ENCODE assay signal across 14 mouse cellular contexts in the genomic region with DNA sequence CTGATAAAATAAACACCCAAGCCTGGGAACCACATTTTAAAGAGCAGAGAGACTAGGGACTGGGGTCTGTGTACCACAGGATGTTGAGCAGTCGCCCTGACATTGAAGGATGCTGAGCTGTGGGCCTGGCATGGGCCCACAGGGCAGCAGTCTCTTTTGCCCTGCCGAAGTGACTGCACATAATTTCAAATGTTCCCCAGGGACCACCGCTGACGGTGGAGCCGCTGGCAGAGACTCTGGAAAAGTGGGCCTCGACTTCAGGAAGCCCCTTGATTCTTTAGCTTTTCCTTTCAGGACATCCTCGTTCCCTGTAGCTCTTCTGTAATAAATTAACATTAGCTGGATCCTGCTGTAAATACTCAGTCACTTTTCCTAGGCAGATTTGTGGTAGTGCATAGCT. TPM values are rescaled to one million over a fixed set of nuclear protein-coding genes. Genes with fewer than 3 reads are reported as not detected.
DNase-seq lines count a peak whose midpoint lies in the region; ATAC-seq and TF ChIP-seq lines count a peak whose summit lies in the region.
"Had no signal": no experiment of that assay in that cellular context is flagged by ENCODE, and none has a peak within 500 bp of the region (broad histone marks: within the 10 kb centered on the region; RNA-seq: fewer than 3 reads in every experiment).

No protein-coding gene starts in this region.

- H3K4me2 ChIP-seq in stomach, embryonic 15.5 days, result no peak overlapping the region
- H3K4me2 ChIP-seq in stomach, postnatal 0 days (replicated peaks; ENCODE audit: low read depth), result no peak overlapping the region
- H3K4me2 ChIP-seq in stomach, embryonic 16.5 days (ENCODE audit: low read depth, low read length), result no peak overlapping the region
- H3K4me2 ChIP-seq in forebrain, embryonic 13.5 days, result no peak overlapping the region
- H3K4me2 ChIP-seq: embryonic facial prominence, embryonic 12.5 days; liver, embryonic 11.5 days had no signal

- peaks cover 13% of the 10 kb centered on the region for H3K4me1 ChIP-seq in heart, adult 2 months (ENCODE audit: control insufficient read depth, insufficient read depth, low read length)
- peaks cover 12% of the 10 kb centered on the region for H3K4me1 ChIP-seq in stomach, embryonic 15.5 days
- peaks cover 4% of the 10 kb centered on the region for H3K4me1 ChIP-seq in stomach, postnatal 0 days (replicated peaks; ENCODE audit: control insufficient read depth, insufficient read depth)
- H3K4me1 ChIP-seq in stomach, embryonic 16.5 days (ENCODE audit: control insufficient read depth, insufficient read depth, low read length), result peaks cover 20% of the 10 kb centered on the region
- H3K4me1 ChIP-seq in forebrain, embryonic 13.5 days, result peaks cover 16% of the 10 kb centered on the region

- H3K9ac ChIP-seq in heart, adult 2 months (ENCODE audit: low read depth, low read length), result no peak overlapping the region
- no peak overlapping the region for H3K9ac ChIP-seq in stomach, embryonic 15.5 days
- H3K9ac ChIP-seq in stomach, postnatal 0 days (ENCODE audit: low read length), result no peak overlapping the region
- no peak overlapping the region for H3K9ac ChIP-seq in stomach, embryonic 16.5 days (ENCODE audit: low read length)
- H3K9ac ChIP-seq in forebrain, embryonic 13.5 days, result no peak overlapping the region
- H3K9ac ChIP-seq: embryonic facial prominence, embryonic 12.5 days had no signal

- no peak overlapping the region for H3K4me3 ChIP-seq in heart, adult 2 months
- no peak overlapping the region for H3K4me3 ChIP-seq in stomach, embryonic 15.5 days (replicated peaks)
- no peak overlapping the region for H3K4me3 ChIP-seq in stomach, postnatal 0 days (ENCODE audit: low read depth, low read length)
- no peak overlapping the region for H3K4me3 ChIP-seq in stomach, embryonic 16.5 days (replicated peaks; ENCODE audit: low read length)
- no peak overlapping the region for H3K4me3 ChIP-seq in forebrain, embryonic 13.5 days
- H3K4me3 ChIP-seq: embryonic facial prominence, embryonic 12.5 days; left cerebral cortex, adult 2 months had no signal

- no peaks in the 10 kb centered on the region for H3K9me3 ChIP-seq in stomach, embryonic 15.5 days
- no peaks in the 10 kb centered on the region for H3K9me3 ChIP-seq in stomach, postnatal 0 days (ENCODE audit: control insufficient read depth, low read length)
- no peaks in the 10 kb centered on the region for H3K9me3 ChIP-seq in stomach, embryonic 16.5 days (replicated peaks; ENCODE audit: control insufficient read depth, low read length)
- no peaks in the 10 kb centered on the region for H3K9me3 ChIP-seq in forebrain, embryonic 13.5 days (replicated peaks)
- H3K9me3 ChIP-seq: embryonic facial prominence, embryonic 12.5 days had no signal

- no peak for ATAC-seq in stomach, embryonic 15.5 days (ENCODE audit: insufficient read depth, low FRiP score, low read depth)
- ATAC-seq in stomach, postnatal 0 days (ENCODE audit: low FRiP score, low TSS enrichment), result no peak
- ATAC-seq in stomach, embryonic 16.5 days (ENCODE audit: insufficient read depth, low FRiP score), result no peak
- ATAC-seq in megakaryocyte, adult 5-6 weeks (ENCODE audit: poor library complexity, severe bottlenecking), result no peak
- no peak for ATAC-seq in forebrain, embryonic 13.5 days
- ATAC-seq: forebrain, embryonic 14.5 days had no signal

- TF ChIP-seq POLR2A in heart, adult 2 months (IDR thresholded peaks at IDR 0.05; ENCODE audit: insufficient read depth, low read depth, low read length), result no peak

- no peak for TF ChIP-seq EP300 in heart, adult 2 months (IDR thresholded peaks at IDR 0.05; ENCODE audit: insufficient read depth, low read depth, low read length)
- TF ChIP-seq EP300 in stomach, postnatal 0 days (optimal IDR thresholded peaks at IDR 0.05), result no peak

- DNase-seq in heart, adult 2 months, result peak in 1 of 2 experiments; percentile 37
- no peak for DNase-seq in heart, adult 18-20 months
- no peak for DNase-seq in stomach, postnatal 0 days (ENCODE audit: low spot score)
- DNase-seq in heart, postnatal 4 days, result peak; percentile 32
- DNase-seq: cerebellum, postnatal 10 days had no signal

- H3K79me2 ChIP-seq in heart, adult 2 months (replicated peaks; ENCODE audit: control insufficient read depth, insufficient read depth, low read length), result peaks cover 7% of the 10 kb centered on the region

- TF ChIP-seq CTCF in heart, adult 2 months (IDR thresholded peaks at IDR 0.05), result no peak
- no peak for TF ChIP-seq CTCF in stomach, postnatal 0 days (IDR thresholded peaks at IDR 0.05; ENCODE audit: low read depth)

- WGBS in heart, adult 2 months, result 28% methylated on average over 7 of the region's 7 CpGs
- WGBS in stomach, embryonic 15.5 days, result 56% methylated on average over 7 of the region's 7 CpGs
- WGBS in stomach, postnatal 0 days, result 60% methylated on average over 7 of the region's 7 CpGs
- 50% methylated on average over 7 of the region's 7 CpGs for WGBS in stomach, embryonic 16.5 days
- 79% methylated on average over 7 of the region's 7 CpGs for WGBS in forebrain, embryonic 13.5 days

- no peaks in the 10 kb centered on the region for H3K27me3 ChIP-seq in heart, adult 2 months (ENCODE audit: control insufficient read depth, insufficient read depth, low read length)
- no peaks in the 10 kb centered on the region for H3K27me3 ChIP-seq in stomach, embryonic 15.5 days (replicated peaks)
- H3K27me3 ChIP-seq in stomach, postnatal 0 days (ENCODE audit: control insufficient read depth, insufficient read depth, low read length), result no peaks in the 10 kb centered on the region
- H3K27me3 ChIP-seq in stomach, embryonic 16.5 days (ENCODE audit: control insufficient read depth, insufficient read depth, low read length), result no peaks in the 10 kb centered on the region
- H3K27me3 ChIP-seq in forebrain, embryonic 13.5 days, result no peaks in the 10 kb centered on the region
- H3K27me3 ChIP-seq: embryonic facial prominence, embryonic 12.5 days had no signal

- peaks cover 4% of the 10 kb centered on the region; the same call in 1 of the 2 replicates for H3K36me3 ChIP-seq in heart, adult 2 months (ENCODE audit: control insufficient read depth, insufficient read depth, low read length)
- no peaks in the 10 kb centered on the region for H3K36me3 ChIP-seq in stomach, embryonic 15.5 days
- H3K36me3 ChIP-seq in stomach, postnatal 0 days (ENCODE audit: control insufficient read depth, insufficient read depth, low read length), result no peaks in the 10 kb centered on the region
- H3K36me3 ChIP-seq in stomach, embryonic 16.5 days (ENCODE audit: control insufficient read depth, insufficient read depth, low read length), result no peaks in the 10 kb centered on the region
- no peaks in the 10 kb centered on the region for H3K36me3 ChIP-seq in forebrain, embryonic 13.5 days (ENCODE audit: poor library complexity, severe bottlenecking)
- H3K36me3 ChIP-seq: embryonic facial prominence, embryonic 12.5 days had no signal

- H3K27ac ChIP-seq in heart, adult 2 months, result peak overlapping the region; percentile 6; the same call in 1 of the 2 replicates
- 0 out of 2 replicates have a peak overlapping the region, but pooled peaks have one; percentile 6 for H3K27ac ChIP-seq in stomach, embryonic 15.5 days
- H3K27ac ChIP-seq in stomach, postnatal 0 days (replicated peaks), result no peak overlapping the region
- H3K27ac ChIP-seq in stomach, embryonic 16.5 days (ENCODE audit: low read length), result peak overlapping the region; percentile 4; the same call in 1 of the 2 replicates
- no peak overlapping the region for H3K27ac ChIP-seq in forebrain, embryonic 13.5 days
- H3K27ac ChIP-seq: embryonic facial prominence, embryonic 12.5 days; left cerebral cortex, adult 2 months; macrophage had no signal

- intact Hi-C loops in heart, adult 2 months (cut with DNase I), result loop anchor here (10.0 kb wide), 1 partner anchor 578 kb away; no protein-coding TSS in a partner anchor

RNA-seq across cellular contexts. Expression of a gene that starts 18.7 kb away (rescaled TPM):
- 10 to 100 TPM; 61.5 to 66.6 TPM for total RNA-seq in heart, adult 2 months (2021)
- 29.4 and 34.1 TPM in 2 replicates for polyA plus RNA-seq in heart, adult 2 months (2012; rRNA removed)
- 10 to 100 TPM; 73.6 to 75.9 TPM for total RNA-seq in heart, adult 18-20 months (2021)
- polyA plus RNA-seq in stomach, embryonic 15.5 days (2015; fragmentation: Nextera tagmentation; extraction: Ambion mirVana), result 50.4 and 51.3 TPM in 2 replicates
- polyA plus RNA-seq in stomach, postnatal 0 days (2015; fragmentation: Nextera tagmentation; extraction: Ambion mirVana), result 36.4 and 37.7 TPM in 2 replicates
- 10 to 100 TPM; 41.4 to 42.6 TPM for total RNA-seq in heart, postnatal 4 days (2021)
- polyA plus RNA-seq in stomach, embryonic 16.5 days (2015; fragmentation: Nextera tagmentation; extraction: Ambion mirVana), result 47.6 and 51.0 TPM in 2 replicates
- 18.6 and 23.2 TPM in 2 replicates for total RNA-seq in megakaryocyte, adult 5-6 weeks (2015)
- total RNA-seq in megakaryocyte, adult 5-6 weeks (2017), result 15.4 and 20.3 TPM in 2 replicates
- polyA plus RNA-seq in forebrain, embryonic 13.5 days (2015; fragmentation: Nextera tagmentation; extraction: Ambion mirVana), result 49.9 and 53.6 TPM in 2 replicates

RNA-seq across cellular contexts. Expression of a gene that starts 18.8 kb away (rescaled TPM):
- 10 to 100 TPM; 14.0 to 14.9 TPM for total RNA-seq in heart, adult 2 months (2021)
- 15.8 and 23.5 TPM in 2 replicates for polyA plus RNA-seq in heart, adult 2 months (2012; rRNA removed)
- 10 to 100 TPM; 11.7 to 16.7 TPM for total RNA-seq in heart, adult 18-20 months (2021)
- polyA plus RNA-seq in stomach, embryonic 15.5 days (2015; fragmentation: Nextera tagmentation; extraction: Ambion mirVana), result 32.8 and 36.8 TPM in 2 replicates
- polyA plus RNA-seq in stomach, postnatal 0 days (2015; fragmentation: Nextera tagmentation; extraction: Ambion mirVana), result 29.6 and 32.6 TPM in 2 replicates
- total RNA-seq in heart, postnatal 4 days (2021), result 10 to 100 TPM; 30.5 to 31.3 TPM
- polyA plus RNA-seq in stomach, embryonic 16.5 days (2015; fragmentation: Nextera tagmentation; extraction: Ambion mirVana), result 32.9 and 41.8 TPM in 2 replicates
- 18.4 and 21.0 TPM in 2 replicates for total RNA-seq in megakaryocyte, adult 5-6 weeks (2015)
- 9.0 and 19.3 TPM in 2 replicates for total RNA-seq in megakaryocyte, adult 5-6 weeks (2017)
- polyA plus RNA-seq in forebrain, embryonic 13.5 days (2015; fragmentation: Nextera tagmentation; extraction: Ambion mirVana), result 59.0 and 67.2 TPM in 2 replicates

Comparison
In these comparisons a context has a peak if more than half of its experiments do, and no peak if none do; other contexts are left out.
1. H3K27ac ChIP-seq: peak in heart, adult 2 months (single experiment), stomach, embryonic 15.5 days (single experiment) and stomach, embryonic 16.5 days (single experiment); none in stomach, postnatal 0 days (single experiment) and forebrain, embryonic 13.5 days (single experiment).